Mouse (Mus musculus) spleen, postnatal 0 days (tissue): ENCODE measurements around the gene B3galt5. TPM values are rescaled to one million over a fixed set of nuclear protein-coding genes. Genes with fewer than 3 reads are reported as not detected.

ENCODE experiments used
- polyA plus RNA-seq: library from polyadenylated mRNA; unstranded; fragments of >200 nt; fragmentation: Nextera tagmentation; extraction: Ambion mirVana; gene quantifications from 2 replicates; pipeline ENCODE4 v1.2.1, GENCODE M21; 2015

B3galt5 gene
- 0.06 and 0.12 TPM in 2 replicates for polyA plus RNA-seq

GRCm38 (mm10) chr16:96235366-96235970 is at the start of gene B3galt5:
TSS of gene B3galt5 (plus strand) at chr16:96235801.

GRCm38 (mm10) chr16:96191531-96192506 is 43.8 kb upstream of the B3galt5 start, which contains the start of gene Lca5l:
TSS of gene Lca5l (minus strand) at chr16:96192271.

GRCm38 (mm10) chr16:96199913-96200701 is 35.5 kb upstream of the B3galt5 start, which contains the start of gene Sh3bgr:
TSS of gene Sh3bgr (plus strand) at chr16:96200450.

Other genes with a start within 250 kb of the B3galt5 start
- 50.6 and 51.3 TPM in 2 replicates for gene Psmg1, start 244.8 kb upstream of the B3galt5 start, polyA plus RNA-seq
- gene Brwd1, start 153.3 kb upstream of the B3galt5 start, polyA plus RNA-seq, result 19.9 and 24.7 TPM in 2 replicates
- gene Hmgn1, start 108.1 kb upstream of the B3galt5 start, polyA plus RNA-seq, result 164 and 166 TPM in 2 replicates
- gene Wrb, start 90.4 kb upstream of the B3galt5 start, polyA plus RNA-seq, result 15.4 and 16.4 TPM in 2 replicates
- gene Lca5l, start 43.5 kb upstream of the B3galt5 start, polyA plus RNA-seq, result 0.37 and 0.53 TPM in 2 replicates
- 1.3 and 3.8 TPM in 2 replicates for gene Sh3bgr, start 35.4 kb upstream of the B3galt5 start, polyA plus RNA-seq
- 13.6 and 21.5 TPM in 2 replicates for gene Itgb2l, start 207.8 kb downstream of the B3galt5 start, polyA plus RNA-seq
- gene Pcp4, start 231.8 kb downstream of the B3galt5 start, polyA plus RNA-seq, result 0.60 and 1.1 TPM in 2 replicates